Mouse (Mus musculus): ENCODE measurements at regions not wholly inside any gene's neighbourhood (a gene's known extent, or its start where the extent isn't known, plus 50 kb on each side); places are given as distances from the start of the nearest gene placed in this dataset.

DNA sequence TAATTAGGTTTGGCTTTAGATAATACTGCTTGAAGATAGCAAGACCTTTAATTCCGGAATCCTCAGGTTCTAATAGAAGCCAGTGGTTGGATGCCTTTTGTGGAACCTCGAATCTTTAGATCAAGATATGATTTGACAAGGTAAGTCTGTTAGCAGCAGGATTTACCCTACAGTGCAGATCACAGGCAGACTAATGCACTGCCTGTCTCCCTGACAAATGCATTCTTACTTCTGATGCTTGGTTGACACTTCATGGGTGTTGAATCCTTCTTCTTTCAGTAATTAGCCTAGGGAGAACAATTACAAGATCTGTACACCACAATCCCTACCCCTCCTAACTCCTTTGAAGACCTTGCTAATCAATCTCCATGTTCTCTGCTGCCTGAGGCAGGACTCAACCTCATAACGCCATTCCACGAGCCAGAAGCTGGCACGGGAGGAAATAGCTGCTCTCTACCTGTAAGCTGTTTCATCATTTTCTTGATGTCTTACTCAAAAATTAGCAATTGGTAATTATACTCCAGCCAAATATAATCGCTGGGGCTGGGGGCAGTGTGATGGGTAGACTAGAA, 118.3 kb upstream of the Irak1bp1 start:
- H3K36me3 ChIP-seq (replicated peaks; ENCODE audit: control insufficient read depth, insufficient read depth), result no peaks in the 10 kb centered on the region
- no peak overlapping the region for H3K4me2 ChIP-seq (replicated peaks)
- ATAC-seq (ENCODE audit: low FRiP score), result no peak; the same call in 1 of the 2 replicates
- no peaks in the 10 kb centered on the region for H3K9me3 ChIP-seq (ENCODE audit: control insufficient read depth, low read length)
- no peaks in the 10 kb centered on the region for H3K4me1 ChIP-seq (replicated peaks; ENCODE audit: control insufficient read depth, insufficient read depth, low read length)
- H3K27ac ChIP-seq, result no peak overlapping the region
- 67% methylated on average over 6 of the region's 6 CpGs for WGBS
- H3K27me3 ChIP-seq (ENCODE audit: control insufficient read depth, insufficient read depth, low read length), result no peaks in the 10 kb centered on the region
- DNase-seq (ENCODE audit: low spot score), result no peak
- H3K4me3 ChIP-seq (replicated peaks; ENCODE audit: low read length), result no peak overlapping the region
- no peak overlapping the region for H3K9ac ChIP-seq

DNA sequence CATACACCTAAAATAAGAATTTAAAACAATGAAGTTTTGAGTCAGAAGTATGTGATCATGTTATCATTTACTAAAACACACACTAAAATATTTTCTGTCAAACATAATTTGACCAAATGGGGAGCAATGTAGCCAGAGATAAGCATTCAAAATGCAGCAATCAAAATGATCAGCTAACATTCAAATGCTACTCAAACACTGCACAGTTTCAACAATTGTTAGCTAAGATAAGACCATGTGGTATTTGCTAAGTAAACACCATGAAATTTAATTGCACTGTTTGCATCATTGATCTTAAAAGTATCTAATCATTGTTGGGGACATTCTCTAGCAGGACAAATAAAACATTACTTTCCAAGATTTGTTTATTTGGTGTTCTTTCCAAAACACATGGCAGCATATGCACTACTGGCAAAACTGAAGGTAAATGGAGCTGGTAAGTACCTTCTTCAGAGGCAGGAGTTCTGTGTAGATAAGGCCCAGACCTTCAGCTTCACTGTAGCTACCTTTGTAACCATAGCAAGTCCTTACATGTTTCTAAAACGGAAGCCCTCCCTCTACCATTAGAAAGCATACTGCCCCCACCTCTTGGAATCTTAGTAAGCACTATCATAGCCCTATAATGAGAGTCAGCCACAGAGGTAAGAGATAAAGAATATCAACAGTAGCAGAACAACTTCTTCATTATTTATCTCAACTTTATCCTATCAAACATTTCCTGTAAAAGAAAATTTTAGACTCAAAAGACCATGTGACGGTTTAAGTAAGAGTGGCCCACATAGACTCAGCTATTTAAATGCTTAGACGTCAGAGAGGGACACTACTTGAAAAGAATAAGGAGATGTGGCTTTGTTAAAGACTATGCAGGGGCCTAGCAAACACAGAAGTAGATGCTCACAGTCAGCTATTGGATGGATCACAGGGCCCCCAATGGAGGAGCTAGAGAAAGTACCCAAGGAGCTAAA, 116.3 kb upstream of the Irak1bp1 start:
- H3K27me3 ChIP-seq (ENCODE audit: control insufficient read depth, insufficient read depth, low read length), result no peaks in the 10 kb centered on the region
- no peak for ATAC-seq (ENCODE audit: low FRiP score)
- no peak overlapping the region for H3K27ac ChIP-seq
- H3K4me1 ChIP-seq (replicated peaks; ENCODE audit: control insufficient read depth, insufficient read depth, low read length), result no peaks in the 10 kb centered on the region
- H3K9me3 ChIP-seq (ENCODE audit: control insufficient read depth, low read length), result no peaks in the 10 kb centered on the region
- no peak overlapping the region for H3K4me3 ChIP-seq (replicated peaks; ENCODE audit: low read length)
- DNase-seq (ENCODE audit: low spot score), result no peak
- 90% methylated on average over 3 of the region's 3 CpGs for whole genome bisulfite sequencing
- no peaks in the 10 kb centered on the region for H3K36me3 ChIP-seq (replicated peaks; ENCODE audit: control insufficient read depth, insufficient read depth)
- no peak overlapping the region for H3K9ac ChIP-seq
- H3K4me2 ChIP-seq (replicated peaks), result no peak overlapping the region

DNA sequence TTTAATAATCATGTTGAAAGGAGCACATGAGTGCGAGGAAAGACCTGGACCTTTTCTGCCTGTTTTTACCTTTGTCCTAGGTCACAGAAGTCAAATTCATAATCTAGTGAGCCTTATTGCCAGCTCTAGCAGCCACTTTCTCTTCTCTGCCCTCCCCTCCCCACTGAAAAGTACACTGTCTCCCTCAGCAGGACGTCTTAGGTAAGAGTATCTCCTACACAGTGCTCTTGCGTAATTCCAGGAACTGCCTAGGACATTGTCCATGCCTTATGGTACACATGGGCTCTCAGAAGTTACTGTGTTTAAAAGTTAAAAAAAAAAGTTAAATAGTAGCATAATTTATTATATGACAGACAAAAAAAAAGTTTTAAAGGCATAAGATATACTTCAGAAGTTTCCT, 100.7 kb upstream of the Irak1bp1 start:
- H3K9ac ChIP-seq, result no peak overlapping the region
- H3K27ac ChIP-seq, result no peak overlapping the region
- WGBS, result 69% methylated on average over 3 of the region's 3 CpGs
- no peak overlapping the region for H3K4me3 ChIP-seq (replicated peaks; ENCODE audit: low read length)
- H3K27me3 ChIP-seq (ENCODE audit: control insufficient read depth, insufficient read depth, low read length), result no peaks in the 10 kb centered on the region
- DNase-seq (ENCODE audit: low spot score), result no peak
- no peaks in the 10 kb centered on the region for H3K4me1 ChIP-seq (replicated peaks; ENCODE audit: control insufficient read depth, insufficient read depth, low read length)
- H3K9me3 ChIP-seq (ENCODE audit: control insufficient read depth, low read length), result no peaks in the 10 kb centered on the region
- H3K4me2 ChIP-seq (replicated peaks), result no peak overlapping the region
- H3K36me3 ChIP-seq (replicated peaks; ENCODE audit: control insufficient read depth, insufficient read depth), result no peaks in the 10 kb centered on the region
- no peak for ATAC-seq (ENCODE audit: low FRiP score)

DNA sequence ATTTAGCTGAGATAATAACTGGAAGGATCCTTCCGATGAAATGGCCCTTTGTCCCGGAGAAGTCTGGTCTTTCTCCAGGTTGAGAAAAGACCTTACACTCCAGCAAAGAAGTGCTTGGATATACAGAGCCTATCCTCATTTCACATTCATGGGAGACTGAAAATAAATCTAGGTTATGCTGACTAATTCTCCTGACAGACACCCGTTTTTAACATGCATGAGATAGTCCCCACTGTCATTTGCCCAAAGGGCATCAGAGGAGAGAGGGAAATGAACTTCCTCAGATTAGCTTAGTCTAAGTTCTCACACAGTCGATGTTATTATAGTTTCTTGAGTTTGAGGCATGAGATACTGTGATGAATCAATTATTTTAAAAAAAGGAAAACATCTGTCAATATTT, 99.7 kb upstream of the Irak1bp1 start:
- DNase-seq (ENCODE audit: low spot score) (no peak), ATAC-seq (ENCODE audit: low FRiP score) (peak; percentile 27; the same call in 1 of the 2 replicates)
- no peaks in the 10 kb centered on the region for H3K36me3 ChIP-seq (replicated peaks; ENCODE audit: control insufficient read depth, insufficient read depth)
- no peaks in the 10 kb centered on the region for H3K27me3 ChIP-seq (ENCODE audit: control insufficient read depth, insufficient read depth, low read length)
- H3K4me1 ChIP-seq (replicated peaks; ENCODE audit: control insufficient read depth, insufficient read depth, low read length), result no peaks in the 10 kb centered on the region
- no peak overlapping the region for H3K27ac ChIP-seq
- WGBS, result 67% methylated on average over 4 of the region's 4 CpGs
- H3K4me3 ChIP-seq (replicated peaks; ENCODE audit: low read length), result no peak overlapping the region
- H3K9ac ChIP-seq, result no peak overlapping the region
- no peaks in the 10 kb centered on the region for H3K9me3 ChIP-seq (ENCODE audit: control insufficient read depth, low read length)
- no peak overlapping the region for H3K4me2 ChIP-seq (replicated peaks)

GRCm38 (mm10) chr9:82733024-82733585, 96.2 kb upstream of the Irak1bp1 start:
- H3K36me3 ChIP-seq (replicated peaks; ENCODE audit: control insufficient read depth, insufficient read depth), result no peaks in the 10 kb centered on the region
- 0 out of 2 replicates have a peak, but pooled peaks cover 4% of the 10 kb centered on the region for H3K9me3 ChIP-seq (ENCODE audit: control insufficient read depth, low read length)
- H3K9ac ChIP-seq, result no peak overlapping the region
- H3K27me3 ChIP-seq (ENCODE audit: control insufficient read depth, insufficient read depth, low read length), result no peaks in the 10 kb centered on the region
- peak; percentile 66 for ATAC-seq (ENCODE audit: low FRiP score)
- H3K4me1 ChIP-seq (replicated peaks; ENCODE audit: control insufficient read depth, insufficient read depth, low read length), result no peaks in the 10 kb centered on the region
- WGBS, result 75% methylated on average over 3 of the region's 3 CpGs
- H3K4me2 ChIP-seq (replicated peaks), result no peak overlapping the region
- H3K4me3 ChIP-seq (replicated peaks; ENCODE audit: low read length), result no peak overlapping the region
- DNase-seq (ENCODE audit: low spot score), result no peak
- no peak overlapping the region for H3K27ac ChIP-seq

GRCm38 (mm10) chr9:82734959-82735358, 94.4 kb upstream of the Irak1bp1 start:
- DNase-seq (ENCODE audit: low spot score) (no peak), ATAC-seq (ENCODE audit: low FRiP score) (no peak)
- no peak overlapping the region for H3K27ac ChIP-seq
- H3K4me2 ChIP-seq (replicated peaks), result no peak overlapping the region
- H3K36me3 ChIP-seq (replicated peaks; ENCODE audit: control insufficient read depth, insufficient read depth), result no peaks in the 10 kb centered on the region
- H3K4me3 ChIP-seq (replicated peaks; ENCODE audit: low read length), result no peak overlapping the region
- H3K27me3 ChIP-seq (ENCODE audit: control insufficient read depth, insufficient read depth, low read length), result no peaks in the 10 kb centered on the region
- 0 out of 2 replicates have a peak, but pooled peaks cover 4% of the 10 kb centered on the region for H3K9me3 ChIP-seq (ENCODE audit: control insufficient read depth, low read length)
- 81% methylated on average over 2 of the region's 2 CpGs for WGBS
- no peak overlapping the region for H3K9ac ChIP-seq
- no peaks in the 10 kb centered on the region for H3K4me1 ChIP-seq (replicated peaks; ENCODE audit: control insufficient read depth, insufficient read depth, low read length)

DNA sequence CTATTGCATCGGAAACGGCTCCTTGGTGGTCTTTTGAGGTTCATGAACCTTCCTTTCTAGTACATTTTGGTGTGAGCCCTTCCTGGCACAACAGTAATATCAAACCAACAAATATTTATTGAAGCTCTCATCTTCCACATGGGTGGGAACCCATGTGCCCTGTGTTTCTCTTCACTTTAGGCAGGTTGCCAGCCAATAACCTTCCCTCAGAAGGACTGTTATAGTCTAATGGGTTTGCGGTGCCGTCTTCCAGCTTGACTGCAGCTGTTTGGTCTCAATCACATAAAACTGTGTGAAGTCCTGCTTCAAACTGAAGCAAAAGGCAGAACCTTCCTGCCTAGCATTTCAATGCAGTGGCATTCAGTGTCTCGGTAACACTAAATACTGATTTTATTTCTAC, 69.4 kb upstream of the Irak1bp1 start:
- Histone ChIP-seq H3K27me3 (ENCODE audit: control insufficient read depth, insufficient read depth, low read length) (no peaks in the 10 kb centered on the region), H3K27ac (no peak overlapping the region), H3K4me3 (replicated peaks; ENCODE audit: low read length) (no peak overlapping the region), H3K4me2 (replicated peaks) (no peak overlapping the region), H3K4me1 (replicated peaks; ENCODE audit: control insufficient read depth, insufficient read depth, low read length) (no peaks in the 10 kb centered on the region), H3K36me3 (replicated peaks; ENCODE audit: control insufficient read depth, insufficient read depth) (no peaks in the 10 kb centered on the region), H3K9me3 (ENCODE audit: control insufficient read depth, low read length) (no peaks in the 10 kb centered on the region), H3K9ac (no peak overlapping the region)
- 88% methylated on average over 5 of the region's 5 CpGs for WGBS
- DNase-seq (ENCODE audit: low spot score), result no peak
- no peak for ATAC-seq (ENCODE audit: low FRiP score)

- Histone ChIP-seq H3K27me3 (ENCODE audit: control insufficient read depth, insufficient read depth, low read length) (no peaks in the 10 kb centered on the region), H3K4me1 (replicated peaks; ENCODE audit: control insufficient read depth, insufficient read depth, low read length) (no peaks in the 10 kb centered on the region), H3K27ac (no peak overlapping the region), H3K9me3 (ENCODE audit: control insufficient read depth, low read length) (no peaks in the 10 kb centered on the region), H3K36me3 (replicated peaks; ENCODE audit: control insufficient read depth, insufficient read depth) (no peaks in the 10 kb centered on the region), H3K9ac (no peak overlapping the region), H3K4me3 (replicated peaks; ENCODE audit: low read length) (no peak overlapping the region), H3K4me2 (replicated peaks) (no peak overlapping the region)
- ATAC-seq (ENCODE audit: low FRiP score), result no peak
- WGBS, result 92% methylated on average over 9 of the region's 9 CpGs
- no peak for DNase-seq (ENCODE audit: low spot score)
These were observed 68.5 kb upstream of the Irak1bp1 start for GRCm38 (mm10) chr9:82760682-82761468.

- ATAC-seq (ENCODE audit: low FRiP score) (no peak), DNase-seq (ENCODE audit: low spot score) (no peak)
- H3K9ac ChIP-seq, result no peak overlapping the region
- no peaks in the 10 kb centered on the region for H3K36me3 ChIP-seq (replicated peaks; ENCODE audit: control insufficient read depth, insufficient read depth)
- 95% methylated on average over 1 of the region's 1 CpGs for WGBS
- no peaks in the 10 kb centered on the region for H3K4me1 ChIP-seq (replicated peaks; ENCODE audit: control insufficient read depth, insufficient read depth, low read length)
- H3K4me3 ChIP-seq (replicated peaks; ENCODE audit: low read length), result no peak overlapping the region
- no peaks in the 10 kb centered on the region for H3K27me3 ChIP-seq (ENCODE audit: control insufficient read depth, insufficient read depth, low read length)
- no peak overlapping the region for H3K4me2 ChIP-seq (replicated peaks)
- no peaks in the 10 kb centered on the region for H3K9me3 ChIP-seq (ENCODE audit: control insufficient read depth, low read length)
- H3K27ac ChIP-seq, result no peak overlapping the region
These were observed 65.7 kb upstream of the Irak1bp1 start for GRCm38 (mm10) chr9:82763651-82764050.
